Comparison of ENCODE assay signal across 19 mouse cellular contexts in the genomic region with DNA sequence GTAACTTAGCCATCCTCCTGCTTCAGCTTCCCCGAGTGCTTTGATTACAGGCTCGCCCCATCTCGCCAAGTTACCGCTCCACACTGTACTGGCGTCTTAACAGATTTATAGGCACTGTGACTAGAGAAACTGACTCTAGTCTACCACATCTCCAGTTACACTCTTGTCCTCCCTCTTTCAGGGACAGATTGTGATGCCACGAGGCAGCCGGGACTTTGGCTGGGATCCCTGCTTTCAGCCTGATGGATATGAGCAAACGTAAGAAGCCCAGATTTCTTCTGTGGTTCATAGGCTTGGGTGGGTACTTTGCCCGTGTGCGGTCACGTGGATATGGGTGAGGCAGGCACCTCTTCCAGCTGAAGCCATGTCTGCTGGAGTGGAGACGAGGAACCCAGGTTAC. TPM values are rescaled to one million over a fixed set of nuclear protein-coding genes. Genes with fewer than 3 reads are reported as not detected.
"Had no signal": no experiment of that assay in that cellular context is flagged by ENCODE, and none has a peak within 500 bp of the region (broad histone marks: within the 10 kb centered on the region; RNA-seq: fewer than 3 reads in every experiment).

No protein-coding gene starts in this region.

- H3K27me3 ChIP-seq: midbrain, embryonic 12.5 days; neural tube, embryonic 13.5 days; neural tube, embryonic 15.5 days had no signal

- DNase-seq: lung, adult 18-20 months; lung, embryonic 14.5 days; lung, postnatal 10 days; lung, postnatal 4 days; midbrain, embryonic 14.5 days; retina, postnatal 1 day; right cerebral cortex, adult 18-20 months; right cerebral cortex, postnatal 25 days; right cerebral cortex, postnatal 4 days; spleen, adult 18-20 months; thymus, adult 18-20 months; thymus, postnatal 14 days; thymus, postnatal 36 days had no signal

- ATAC-seq: midbrain, embryonic 16.5 days had no signal

RNA-seq across cellular contexts. Expression of a gene that starts 18.2 kb away (rescaled TPM):
- total RNA-seq: megakaryocyte, adult 5-6 weeks; megakaryocyte-erythroid progenitor cell, adult 5-6 weeks had no signal
